Mouse (Mus musculus): ENCODE data around the gene Sfrp2. TPM values are rescaled to one million over a fixed set of nuclear protein-coding genes. Genes with fewer than 3 reads are reported as not detected.

The Sfrp2 gene
- polyA plus RNA-seq (2016; fragmentation: Nextera tagmentation; extraction: Ambion mirVana) = 159 and 176 TPM in 2 replicates

DNA sequence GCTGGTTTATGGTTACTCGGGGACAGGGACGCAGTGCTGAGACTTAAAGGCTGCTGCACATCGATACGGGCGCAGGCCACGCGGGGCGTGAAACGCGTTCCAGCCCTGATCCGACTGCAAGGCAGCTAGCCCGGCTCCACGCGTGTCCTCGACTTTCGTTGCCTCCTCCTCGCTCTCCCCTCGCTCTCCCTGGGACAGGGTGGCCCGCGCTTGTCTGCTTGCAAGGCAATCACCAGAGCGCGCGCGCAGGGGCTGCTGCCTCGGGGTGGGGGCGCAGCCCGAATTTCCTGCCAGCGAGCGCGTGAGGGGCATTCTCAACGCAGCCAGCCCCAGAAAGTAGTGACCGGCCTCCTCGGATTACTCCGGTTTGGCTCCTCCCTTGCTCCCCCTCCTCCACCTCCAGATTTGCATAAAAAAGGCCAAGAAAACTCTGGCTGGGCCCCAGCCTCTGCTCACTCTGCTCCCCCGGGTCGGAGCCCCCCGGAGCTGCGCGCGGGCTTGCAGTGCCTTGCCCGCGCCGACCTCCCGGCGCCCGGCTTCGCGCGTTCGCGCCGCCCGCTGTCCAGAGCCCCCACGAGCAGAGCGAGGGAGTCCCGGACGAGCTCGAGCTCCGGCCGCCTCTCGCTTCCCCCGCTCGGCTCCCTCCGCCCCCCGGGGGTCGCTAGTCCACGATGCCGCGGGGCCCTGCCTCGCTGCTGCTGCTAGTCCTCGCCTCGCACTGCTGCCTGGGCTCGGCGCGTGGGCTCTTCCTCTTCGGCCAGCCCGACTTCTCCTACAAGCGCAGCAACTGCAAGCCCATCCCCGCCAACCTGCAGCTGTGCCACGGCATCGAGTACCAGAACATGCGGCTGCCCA lies at the start of gene Sfrp2:
Gene Sfrp2, plus strand, starts transcription at position 451 of the 855 bp plus-strand sequence.
- H3K27me3 ChIP-seq = peaks cover 8% of the 10 kb centered on the region
- peak within 1 kb of the TSS; percentile 89 for H3K4me2 ChIP-seq (replicated peaks)
- H3K9ac ChIP-seq = peak within 1 kb of the TSS; percentile 78
- peak within 1 kb of the TSS; percentile 60 for H3K4me3 ChIP-seq
- no peaks in the 10 kb centered on the region for H3K9me3 ChIP-seq (replicated peaks)
- under 1% methylated on average over 82 of the region's 82 CpGs for WGBS
- peak within 1 kb of the TSS; percentile 52 for H3K27ac ChIP-seq
- peaks cover 43% of the 10 kb centered on the region for H3K4me1 ChIP-seq
- peak; percentile 87 for ATAC-seq (ENCODE audit: low FRiP score)
- peaks cover 7% of the 10 kb centered on the region; the same call in 1 of the 2 replicates for H3K36me3 ChIP-seq

DNA sequence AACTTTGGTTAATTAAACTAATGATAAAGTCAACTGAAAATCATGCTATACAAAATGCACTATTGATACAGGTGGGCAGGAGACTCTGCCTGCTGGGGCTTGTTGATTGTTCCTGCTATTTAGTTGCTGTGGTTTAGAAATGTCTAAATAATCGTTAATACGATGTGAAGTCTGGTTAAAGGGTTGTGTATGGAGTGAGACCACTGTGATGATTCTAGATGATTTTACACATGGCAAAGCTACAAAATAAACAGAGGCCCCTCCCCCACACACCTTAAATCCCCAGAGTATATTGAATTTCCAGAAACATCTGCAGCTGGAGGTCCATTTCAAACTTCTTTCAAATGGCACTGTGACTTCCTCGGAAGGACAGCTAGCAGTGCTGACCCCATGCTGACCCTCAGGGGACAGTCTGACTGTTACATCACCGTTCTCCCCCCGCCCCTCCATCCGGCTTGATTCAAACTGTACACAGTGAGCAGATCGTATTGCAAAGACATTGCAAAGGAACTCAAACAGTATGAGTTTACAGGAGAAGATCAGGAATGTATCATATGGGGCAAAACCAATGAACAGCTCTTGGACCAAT lies 48.4 kb upstream of the Sfrp2 start:
- Histone ChIP-seq H3K9me3 (replicated peaks) (no peaks in the 10 kb centered on the region; the same call in 1 of the 2 replicates), H3K4me3 (no peak overlapping the region), H3K36me3 (no peaks in the 10 kb centered on the region), H3K4me1 (peaks cover 2% of the 10 kb centered on the region; the same call in 1 of the 2 replicates), H3K4me2 (replicated peaks) (no peak overlapping the region), H3K9ac (no peak overlapping the region), H3K27ac (no peak overlapping the region), H3K27me3 (no peaks in the 10 kb centered on the region)
- no peak for ATAC-seq (ENCODE audit: low FRiP score)
- WGBS = 51% methylated on average over 7 of the region's 7 CpGs

DNA sequence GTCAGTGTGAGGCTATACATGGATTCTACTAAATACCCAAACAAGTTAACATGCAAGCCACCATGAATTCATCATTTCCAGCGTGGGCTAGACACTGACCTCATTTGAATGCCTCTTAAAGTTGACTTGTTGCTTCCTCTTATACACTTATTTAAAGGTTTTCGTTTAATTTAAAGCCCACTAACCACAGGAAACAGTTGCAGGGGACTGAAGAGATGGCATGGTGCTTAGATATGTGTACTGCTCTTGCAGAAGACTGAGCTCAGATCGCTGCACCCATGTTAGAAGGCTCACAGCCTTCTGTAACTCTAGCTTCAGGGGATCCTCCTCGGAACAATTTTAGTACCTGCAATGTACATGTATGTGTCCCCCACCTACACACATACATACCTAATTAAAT lies 47.5 kb upstream of the Sfrp2 start:
- Histone ChIP-seq H3K4me1 (peaks cover 2% of the 10 kb centered on the region; the same call in 1 of the 2 replicates), H3K27ac (no peak overlapping the region), H3K4me3 (no peak overlapping the region), H3K4me2 (replicated peaks) (no peak overlapping the region), H3K27me3 (no peaks in the 10 kb centered on the region), H3K9me3 (replicated peaks) (no peaks in the 10 kb centered on the region; the same call in 1 of the 2 replicates), H3K36me3 (no peaks in the 10 kb centered on the region), H3K9ac (no peak overlapping the region)
- WGBS = 81% methylated on average over 4 of the region's 4 CpGs
- ATAC-seq (ENCODE audit: low FRiP score) = no peak

DNA sequence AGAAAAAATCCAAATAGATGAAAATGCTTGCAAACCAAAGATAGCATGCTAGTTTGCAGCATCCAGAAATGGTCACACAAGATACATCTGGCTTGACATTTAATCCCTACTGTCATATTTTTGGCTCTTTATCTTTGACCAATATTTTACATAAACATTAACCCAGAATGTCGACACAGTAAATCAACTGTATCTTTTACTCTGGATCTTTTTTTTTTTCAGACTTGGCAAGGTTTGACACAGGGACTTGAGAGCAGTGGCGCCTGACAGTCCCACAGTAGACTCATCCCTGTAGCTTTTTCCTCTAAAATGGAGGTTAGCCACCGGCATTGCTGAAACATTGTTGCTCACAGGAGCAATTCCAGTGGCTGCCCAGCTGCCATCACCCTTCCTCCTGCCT lies 37.9 kb upstream of the Sfrp2 start:
- no peaks in the 10 kb centered on the region for H3K4me1 ChIP-seq
- no peak for ATAC-seq (ENCODE audit: low FRiP score)
- 0 out of 2 replicates have a peak, but pooled peaks cover 3% of the 10 kb centered on the region for H3K27me3 ChIP-seq
- no peak overlapping the region for H3K4me2 ChIP-seq (replicated peaks)
- H3K9ac ChIP-seq = no peak overlapping the region
- no peak overlapping the region for H3K4me3 ChIP-seq
- H3K27ac ChIP-seq = no peak overlapping the region
- H3K36me3 ChIP-seq = no peaks in the 10 kb centered on the region
- 90% methylated on average over 3 of the region's 3 CpGs for WGBS
- H3K9me3 ChIP-seq (replicated peaks) = no peaks in the 10 kb centered on the region

DNA sequence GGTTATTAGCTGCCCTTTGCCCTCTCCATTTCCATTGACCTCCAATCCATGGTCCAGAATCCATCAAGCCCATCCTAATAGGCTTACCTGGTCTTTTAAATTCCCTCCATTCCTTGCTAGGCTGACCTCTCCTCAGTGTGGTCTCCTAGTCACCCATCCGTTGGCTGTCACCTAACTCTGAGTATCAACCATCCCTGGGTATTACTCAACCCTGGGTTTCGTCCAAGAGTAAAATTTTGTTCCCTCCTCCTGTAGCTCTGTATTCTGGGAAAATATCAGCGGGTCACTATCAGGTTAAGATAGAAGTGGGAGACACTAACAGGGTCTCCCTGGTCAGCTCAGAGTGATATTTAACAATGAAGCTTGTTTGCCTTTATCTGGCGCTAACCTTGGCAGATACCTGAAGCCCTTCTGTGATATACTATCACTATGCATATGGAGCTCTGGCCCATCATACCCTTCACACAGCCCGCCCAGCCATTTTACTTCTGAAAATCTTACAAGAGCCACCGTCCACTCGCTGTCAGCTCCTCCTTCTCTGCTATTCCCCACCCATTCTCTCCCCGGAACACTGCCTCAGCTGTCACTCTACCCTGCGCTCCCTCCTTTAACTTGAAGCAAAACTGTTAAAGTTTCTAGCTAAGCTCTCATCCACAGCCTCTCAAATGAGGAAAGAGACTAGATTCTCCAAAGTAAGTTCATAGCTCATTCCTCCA lies 37.3 kb upstream of the Sfrp2 start:
- Histone ChIP-seq H3K27me3 (0 out of 2 replicates have a peak, but pooled peaks cover 3% of the 10 kb centered on the region), H3K36me3 (no peaks in the 10 kb centered on the region), H3K9ac (no peak overlapping the region), H3K27ac (no peak overlapping the region), H3K9me3 (replicated peaks) (no peaks in the 10 kb centered on the region), H3K4me3 (no peak overlapping the region), H3K4me2 (replicated peaks) (no peak overlapping the region), H3K4me1 (no peaks in the 10 kb centered on the region)
- WGBS = 82% methylated on average over 9 of the region's 9 CpGs
- ATAC-seq (ENCODE audit: low FRiP score) = no peak

DNA sequence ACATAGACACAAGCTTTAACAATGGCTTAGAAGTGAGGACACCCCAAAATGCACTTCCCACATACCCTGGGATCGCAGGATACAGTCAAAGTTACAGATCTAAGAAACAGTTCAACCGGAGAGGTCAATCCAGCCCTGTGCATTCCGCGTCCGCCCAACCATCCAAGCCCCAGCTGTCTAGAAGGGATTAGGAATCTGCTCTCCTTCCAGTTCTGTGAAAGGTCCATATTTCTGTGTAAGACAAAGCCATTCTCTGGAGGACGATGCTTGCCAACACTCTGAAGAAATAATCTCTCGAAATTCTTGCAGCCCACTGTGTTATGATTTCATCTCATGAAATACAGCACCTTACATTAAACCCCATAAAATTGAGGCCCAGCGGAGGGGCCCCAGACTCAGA lies 32.1 kb upstream of the Sfrp2 start:
- Histone ChIP-seq H3K4me2 (replicated peaks) (no peak overlapping the region), H3K27ac (no peak overlapping the region), H3K36me3 (no peaks in the 10 kb centered on the region), H3K4me1 (no peaks in the 10 kb centered on the region), H3K9me3 (replicated peaks) (no peaks in the 10 kb centered on the region), H3K4me3 (no peak overlapping the region), H3K27me3 (no peaks in the 10 kb centered on the region), H3K9ac (no peak overlapping the region)
- ATAC-seq (ENCODE audit: low FRiP score) = no peak
- 91% methylated on average over 8 of the region's 8 CpGs for WGBS

DNA sequence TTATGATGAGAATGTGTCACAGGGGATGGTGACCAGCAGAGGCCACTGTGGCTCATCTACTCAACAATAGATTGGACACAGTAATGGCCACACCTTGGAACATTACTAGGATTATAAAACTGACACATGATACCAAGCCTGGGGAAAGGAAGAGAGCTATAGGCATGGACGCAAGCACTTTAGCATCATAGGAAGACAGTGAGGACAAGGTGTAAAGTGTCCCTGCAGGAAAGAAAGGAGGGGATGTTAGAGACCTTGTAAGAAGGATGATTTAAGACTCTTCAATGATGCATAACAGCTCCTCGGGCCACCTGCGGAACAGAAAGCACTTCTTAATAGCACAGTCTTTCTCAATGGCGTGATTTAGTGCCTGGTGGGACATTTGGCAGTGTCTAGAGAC lies 29.1 kb upstream of the Sfrp2 start:
- Histone ChIP-seq H3K9ac (no peak overlapping the region), H3K4me2 (replicated peaks) (no peak overlapping the region), H3K4me1 (no peaks in the 10 kb centered on the region), H3K27ac (no peak overlapping the region), H3K4me3 (no peak overlapping the region), H3K36me3 (no peaks in the 10 kb centered on the region), H3K27me3 (no peaks in the 10 kb centered on the region), H3K9me3 (replicated peaks) (no peaks in the 10 kb centered on the region)
- ATAC-seq (ENCODE audit: low FRiP score) = no peak
- 90% methylated on average over 4 of the region's 4 CpGs for WGBS

DNA sequence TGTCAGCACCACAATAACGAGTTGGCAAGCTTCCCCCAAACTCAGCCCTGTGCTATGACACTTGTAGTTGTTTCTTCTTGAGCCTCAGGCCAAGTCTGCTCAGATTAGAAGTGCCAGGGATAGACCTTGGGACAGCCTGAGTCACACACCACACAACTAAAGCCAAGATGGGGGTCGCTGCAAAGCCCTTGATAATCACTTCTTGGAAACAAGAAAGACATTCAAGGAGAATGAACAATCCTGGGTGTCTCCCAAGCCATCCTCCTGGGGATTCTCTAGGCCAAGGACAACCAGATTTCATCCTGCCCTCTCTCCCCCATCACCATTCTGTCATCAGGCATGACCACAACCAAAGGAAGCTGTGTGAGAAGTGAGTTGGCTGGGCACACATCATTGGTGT lies 25.9 kb upstream of the Sfrp2 start:
- Histone ChIP-seq H3K36me3 (no peaks in the 10 kb centered on the region), H3K27ac (no peak overlapping the region), H3K9ac (no peak overlapping the region), H3K27me3 (no peaks in the 10 kb centered on the region), H3K4me1 (no peaks in the 10 kb centered on the region), H3K4me2 (replicated peaks) (no peak overlapping the region), H3K4me3 (no peak overlapping the region), H3K9me3 (replicated peaks) (no peaks in the 10 kb centered on the region)
- no peak for ATAC-seq (ENCODE audit: low FRiP score)
- 78% methylated on average over 2 of the region's 2 CpGs for WGBS

DNA sequence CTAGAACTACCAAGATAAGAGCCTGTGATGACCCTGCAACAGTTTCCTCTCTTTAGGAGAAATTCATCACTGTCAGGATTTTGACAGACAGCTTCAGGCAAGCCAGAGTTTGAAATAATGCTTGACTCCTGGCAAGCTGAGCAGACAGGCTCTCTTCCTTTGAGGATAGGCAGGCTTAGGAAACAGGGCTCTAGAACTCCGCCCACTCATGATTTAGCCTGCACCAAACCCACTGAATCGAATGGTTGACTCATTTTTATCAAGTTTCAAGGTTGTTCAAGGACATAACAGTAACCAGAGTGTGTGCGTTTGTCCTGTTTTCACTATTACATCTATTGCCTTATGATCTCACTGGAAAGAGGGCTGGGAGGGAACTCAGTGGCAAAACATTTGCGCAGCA lies 18.8 kb upstream of the Sfrp2 start:
- H3K4me3 ChIP-seq = no peak overlapping the region
- H3K27me3 ChIP-seq = no peaks in the 10 kb centered on the region
- no peaks in the 10 kb centered on the region for H3K36me3 ChIP-seq
- H3K27ac ChIP-seq = no peak overlapping the region
- no peak overlapping the region for H3K4me2 ChIP-seq (replicated peaks)
- no peaks in the 10 kb centered on the region for H3K9me3 ChIP-seq (replicated peaks)
- ATAC-seq (ENCODE audit: low FRiP score) = no peak
- no peak overlapping the region for H3K9ac ChIP-seq
- H3K4me1 ChIP-seq = no peaks in the 10 kb centered on the region
- whole genome bisulfite sequencing = 92% methylated on average over 4 of the region's 4 CpGs

DNA sequence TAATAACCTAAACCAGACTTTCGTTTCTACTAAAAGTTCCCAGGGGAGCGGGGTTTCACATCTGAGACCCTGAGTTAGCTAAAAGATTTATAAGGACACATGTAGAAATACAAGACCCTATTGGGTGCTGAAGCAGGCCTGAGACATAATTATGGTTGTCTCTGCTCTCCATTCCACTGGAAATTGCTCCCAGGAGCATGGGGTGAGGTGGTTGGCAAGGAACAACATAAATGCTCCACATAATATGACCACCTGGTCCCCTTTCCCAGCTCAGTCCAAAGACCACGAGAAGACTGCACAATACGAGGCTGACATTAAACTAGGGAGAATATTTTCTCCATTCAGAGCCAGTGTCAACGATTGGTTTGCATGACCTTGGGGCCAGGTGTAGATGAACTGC lies 18.2 kb upstream of the Sfrp2 start:
- Histone ChIP-seq H3K9ac (no peak overlapping the region), H3K27ac (no peak overlapping the region), H3K4me2 (replicated peaks) (no peak overlapping the region), H3K27me3 (no peaks in the 10 kb centered on the region), H3K4me1 (no peaks in the 10 kb centered on the region), H3K4me3 (no peak overlapping the region), H3K9me3 (replicated peaks) (no peaks in the 10 kb centered on the region), H3K36me3 (no peaks in the 10 kb centered on the region)
- ATAC-seq (ENCODE audit: low FRiP score) = no peak
- 78% methylated on average over 5 of the region's 5 CpGs for WGBS

DNA sequence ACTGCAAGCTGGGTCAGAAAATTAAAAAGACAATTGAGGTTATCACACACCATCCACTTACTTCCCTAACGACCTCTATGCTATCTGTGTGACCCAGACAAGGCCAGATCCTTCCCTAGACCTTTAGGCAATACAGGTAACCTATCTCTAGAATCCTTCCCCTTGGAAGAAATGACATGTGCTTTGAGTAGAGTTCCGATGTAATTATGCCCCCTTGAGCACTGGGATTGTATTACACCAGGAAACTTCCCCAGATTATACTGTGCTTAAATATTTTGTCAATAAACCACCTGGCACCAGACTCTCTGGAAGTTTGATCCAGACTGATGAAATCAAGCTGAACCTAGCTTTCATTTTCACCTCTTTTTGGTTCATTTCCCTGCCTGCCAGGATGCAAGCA lies 14.5 kb upstream of the Sfrp2 start:
- H3K4me1 ChIP-seq = no peaks in the 10 kb centered on the region
- H3K9ac ChIP-seq = no peak overlapping the region
- H3K27me3 ChIP-seq = no peaks in the 10 kb centered on the region
- no peaks in the 10 kb centered on the region; the same call in 1 of the 2 replicates for H3K9me3 ChIP-seq (replicated peaks)
- H3K4me2 ChIP-seq (replicated peaks) = no peak overlapping the region
- no peak for ATAC-seq (ENCODE audit: low FRiP score)
- no peak overlapping the region for H3K27ac ChIP-seq
- H3K4me3 ChIP-seq = no peak overlapping the region
- no peaks in the 10 kb centered on the region for H3K36me3 ChIP-seq
- 49% methylated on average over 2 of the region's 2 CpGs for WGBS

DNA sequence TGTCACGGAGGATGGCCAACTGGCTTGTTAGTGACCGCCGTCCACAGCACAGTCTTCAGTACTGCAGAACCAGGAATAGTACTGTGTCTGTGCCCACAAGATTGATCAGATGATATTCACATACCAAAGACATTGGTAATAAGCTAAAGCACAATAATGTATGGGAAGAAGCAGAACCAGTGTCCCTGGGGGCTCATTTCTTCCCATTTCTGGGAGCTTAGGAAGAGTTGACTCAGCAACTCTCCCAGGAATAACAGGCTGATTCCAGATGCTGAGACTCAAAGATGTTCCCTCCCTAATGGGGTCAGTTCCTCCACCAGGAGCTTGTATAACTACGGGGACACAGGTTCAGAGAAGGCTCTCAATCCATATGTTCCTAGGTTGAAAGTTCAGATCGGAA lies 13.9 kb upstream of the Sfrp2 start:
- Histone ChIP-seq H3K4me2 (replicated peaks) (no peak overlapping the region), H3K36me3 (no peaks in the 10 kb centered on the region), H3K9ac (no peak overlapping the region), H3K27ac (no peak overlapping the region), H3K4me3 (no peak overlapping the region), H3K27me3 (no peaks in the 10 kb centered on the region), H3K4me1 (no peaks in the 10 kb centered on the region), H3K9me3 (replicated peaks) (no peaks in the 10 kb centered on the region; the same call in 1 of the 2 replicates)
- 94% methylated on average over 5 of the region's 5 CpGs for WGBS
- ATAC-seq (ENCODE audit: low FRiP score) = no peak

All from hindbrain, embryonic 12.5 days (tissue).